Mouse (Mus musculus): ENCODE results near the gene Gnaq. TPM values are rescaled to one million over a fixed set of nuclear protein-coding genes. Genes with fewer than 3 reads are reported as not detected.

Gnaq gene
- polyA plus RNA-seq, 1 experiment from 2014 or later: 96.9 TPM

- H3K27me3 ChIP-seq: no peaks in the 10 kb centered on the region
- H3K4me1 ChIP-seq: no peaks in the 10 kb centered on the region
- H3K4me2 ChIP-seq (replicated peaks): no peak overlapping the region
- no peak overlapping the region for H3K27ac ChIP-seq (replicated peaks)
- H3K36me3 ChIP-seq: no peaks in the 10 kb centered on the region
- H3K9ac ChIP-seq (replicated peaks): no peak overlapping the region
- no peak overlapping the region for H3K4me3 ChIP-seq
- 80% methylated on average over 7 of the region's 7 CpGs for WGBS
- no peak; the same call in 1 of the 2 replicates for ATAC-seq (replicated peaks)
- H3K9me3 ChIP-seq: no peaks in the 10 kb centered on the region
These were observed 168.7 kb downstream of the Gnaq start for GRCm38 (mm10) chr19:16301336-16301735.

- no peak overlapping the region for H3K27ac ChIP-seq (replicated peaks)
- H3K27me3 ChIP-seq: no peaks in the 10 kb centered on the region
- no peaks in the 10 kb centered on the region for H3K36me3 ChIP-seq
- 0 out of 2 replicates have a peak, but pooled peaks cover 5% of the 10 kb centered on the region for H3K4me1 ChIP-seq
- no peaks in the 10 kb centered on the region for H3K9me3 ChIP-seq
- no peak overlapping the region for H3K9ac ChIP-seq (replicated peaks)
- no peak for ATAC-seq (replicated peaks)
- H3K4me3 ChIP-seq: no peak overlapping the region
- no peak overlapping the region for H3K4me2 ChIP-seq (replicated peaks)
These were observed 176.4 kb downstream of the Gnaq start for GRCm38 (mm10) chr19:16309031-16309430.

DNA sequence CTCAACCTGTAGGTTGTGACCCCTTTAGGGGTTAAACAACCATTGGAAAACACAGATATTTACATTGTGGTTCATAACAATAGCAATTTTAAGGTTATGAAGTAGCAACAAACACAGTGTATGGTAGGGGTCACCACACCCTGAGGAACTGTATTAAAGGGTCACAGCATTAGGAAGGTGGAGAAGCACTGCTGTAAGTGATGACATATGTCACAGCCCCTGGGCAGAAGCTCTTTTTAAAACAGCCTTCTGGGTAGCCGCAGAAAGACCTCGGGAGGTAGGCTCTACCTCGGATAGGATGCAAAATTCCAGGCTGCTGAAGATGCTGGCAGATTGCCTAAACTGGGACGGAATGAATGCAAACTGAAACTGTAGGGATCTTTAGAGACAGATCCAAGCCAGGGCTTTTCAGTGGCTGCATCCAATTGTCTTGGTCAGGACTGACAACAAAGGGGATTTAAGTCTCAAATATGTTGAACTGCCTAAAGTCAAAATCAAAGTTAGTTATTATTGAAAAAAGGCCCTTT lies 181.7 kb downstream of the Gnaq start:
- H3K27me3 ChIP-seq: no peaks in the 10 kb centered on the region
- ATAC-seq (replicated peaks): peak; percentile 58; the same call in 1 of the 2 replicates
- peaks cover 9% of the 10 kb centered on the region for H3K4me1 ChIP-seq
- H3K9ac ChIP-seq (replicated peaks): no peak overlapping the region
- no peaks in the 10 kb centered on the region for H3K36me3 ChIP-seq
- H3K4me2 ChIP-seq (replicated peaks): no peak overlapping the region
- H3K4me3 ChIP-seq: no peak overlapping the region
- no peak overlapping the region for H3K27ac ChIP-seq (replicated peaks)
- no peaks in the 10 kb centered on the region for H3K9me3 ChIP-seq
- 15% methylated on average over 4 of the region's 4 CpGs for WGBS

DNA sequence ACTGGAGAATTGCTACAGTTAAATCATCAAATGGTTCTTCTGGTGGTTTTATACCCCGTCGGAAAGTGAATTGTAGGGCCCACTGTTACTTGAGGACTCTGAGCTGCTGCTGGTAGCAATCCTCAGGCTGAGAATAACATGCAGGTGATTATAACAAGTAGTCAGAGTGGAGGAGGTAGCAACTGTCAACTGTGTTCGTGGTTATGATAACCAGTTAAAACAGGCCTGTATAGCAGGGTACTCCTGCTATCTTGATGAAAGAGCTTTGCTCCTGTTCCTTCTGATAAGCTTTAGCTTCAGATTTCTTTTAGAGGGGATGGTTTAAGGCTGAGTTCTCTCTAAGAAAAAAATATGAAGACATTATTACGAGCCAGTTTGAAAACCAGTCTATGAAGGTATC lies 182.9 kb downstream of the Gnaq start:
- ATAC-seq (replicated peaks): no peak
- 94% methylated on average over 4 of the region's 4 CpGs for whole genome bisulfite sequencing

GRCm38 (mm10) chr19:16318128-16318811 lies 185.6 kb downstream of the Gnaq start:
- no peak overlapping the region for H3K27ac ChIP-seq (replicated peaks)
- WGBS: 81% methylated on average over 14 of the region's 14 CpGs
- no peaks in the 10 kb centered on the region for H3K36me3 ChIP-seq
- no peaks in the 10 kb centered on the region for H3K27me3 ChIP-seq
- H3K9ac ChIP-seq (replicated peaks): no peak overlapping the region
- H3K4me1 ChIP-seq: peaks cover 9% of the 10 kb centered on the region
- H3K4me3 ChIP-seq: no peak overlapping the region
- H3K9me3 ChIP-seq: no peaks in the 10 kb centered on the region
- H3K4me2 ChIP-seq (replicated peaks): no peak overlapping the region
- ATAC-seq (replicated peaks): no peak

More for the DNA sequence above, 182.9 kb downstream of the Gnaq start:
- H3K4me3 ChIP-seq: no peak overlapping the region
- H3K4me2 ChIP-seq (replicated peaks): no peak overlapping the region
- no peak overlapping the region for H3K9ac ChIP-seq (replicated peaks)
- peaks cover 9% of the 10 kb centered on the region for H3K4me1 ChIP-seq
- H3K27me3 ChIP-seq: no peaks in the 10 kb centered on the region
- H3K27ac ChIP-seq (replicated peaks): no peak overlapping the region
- no peaks in the 10 kb centered on the region for H3K9me3 ChIP-seq
- no peaks in the 10 kb centered on the region for H3K36me3 ChIP-seq

DNA sequence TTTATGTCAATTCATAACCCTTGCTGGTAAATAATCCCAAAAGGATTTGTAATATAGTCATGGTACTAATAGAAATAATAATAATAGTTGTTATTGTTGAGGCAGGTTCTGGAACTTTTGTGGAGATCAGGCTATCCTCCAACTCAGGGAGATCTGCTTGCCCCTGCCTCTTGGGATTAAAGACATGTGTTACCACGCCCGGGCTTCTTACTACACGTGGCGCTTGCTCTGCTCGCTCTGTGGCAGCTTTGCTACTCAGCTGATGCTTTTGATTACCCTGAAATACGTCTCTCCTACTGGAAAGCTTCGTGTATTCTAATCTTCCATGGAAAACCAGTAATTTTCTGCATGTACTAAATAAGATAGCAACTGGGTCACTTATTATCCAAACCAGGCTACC lies 187.4 kb downstream of the Gnaq start:
- Histone ChIP-seq H3K27me3 (no peaks in the 10 kb centered on the region), H3K4me2 (replicated peaks) (no peak overlapping the region), H3K9me3 (no peaks in the 10 kb centered on the region), H3K27ac (replicated peaks) (no peak overlapping the region), H3K4me1 (0 out of 2 replicates have a peak, but pooled peaks cover 3% of the 10 kb centered on the region), H3K9ac (replicated peaks) (no peak overlapping the region), H3K4me3 (no peak overlapping the region), H3K36me3 (no peaks in the 10 kb centered on the region)
- 82% methylated on average over 7 of the region's 7 CpGs for WGBS
- ATAC-seq (replicated peaks): no peak

GRCm38 (mm10) chr19:16322986-16323385 lies 190.4 kb downstream of the Gnaq start:
- no peak for ATAC-seq (replicated peaks)
- no peak overlapping the region for H3K4me2 ChIP-seq (replicated peaks)
- no peak overlapping the region for H3K9ac ChIP-seq (replicated peaks)
- no peaks in the 10 kb centered on the region for H3K36me3 ChIP-seq
- peaks cover 22% of the 10 kb centered on the region for H3K4me1 ChIP-seq
- no peaks in the 10 kb centered on the region for H3K9me3 ChIP-seq
- WGBS: 92% methylated on average over 6 of the region's 6 CpGs
- no peaks in the 10 kb centered on the region for H3K27me3 ChIP-seq
- no peak overlapping the region for H3K4me3 ChIP-seq
- no peak overlapping the region for H3K27ac ChIP-seq (replicated peaks)

- H3K27ac ChIP-seq (replicated peaks): no peak overlapping the region
- no peak overlapping the region for H3K9ac ChIP-seq (replicated peaks)
- 90% methylated on average over 3 of the region's 3 CpGs for WGBS
- H3K4me1 ChIP-seq: peaks cover 34% of the 10 kb centered on the region
- no peak overlapping the region for H3K4me3 ChIP-seq
- H3K4me2 ChIP-seq (replicated peaks): no peak overlapping the region
- no peaks in the 10 kb centered on the region for H3K36me3 ChIP-seq
- no peaks in the 10 kb centered on the region for H3K9me3 ChIP-seq
- H3K27me3 ChIP-seq: no peaks in the 10 kb centered on the region
- no peak for ATAC-seq (replicated peaks)
These were observed 191.6 kb downstream of the Gnaq start for GRCm38 (mm10) chr19:16324239-16324638.

DNA sequence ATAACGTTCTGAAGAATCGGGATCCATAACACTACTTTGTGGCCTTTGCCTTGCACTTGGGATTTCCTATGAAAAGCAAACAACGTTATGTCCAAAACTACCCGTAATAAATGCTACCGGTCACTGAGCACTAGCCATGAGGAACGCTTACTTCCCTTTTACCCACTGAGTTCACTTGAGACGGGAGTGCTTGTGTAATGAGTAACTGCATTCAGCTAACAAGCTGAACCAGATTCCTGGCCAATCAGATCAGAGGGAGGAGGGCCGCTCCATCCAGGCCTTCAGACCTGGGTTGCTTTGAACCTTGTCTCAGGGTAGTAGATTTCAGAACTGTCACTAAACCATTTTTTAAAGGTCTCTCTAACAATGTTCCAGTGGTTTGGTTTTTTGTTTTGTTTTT lies 193.3 kb downstream of the Gnaq start:
- Histone ChIP-seq H3K27me3 (no peaks in the 10 kb centered on the region), H3K9me3 (no peaks in the 10 kb centered on the region), H3K27ac (replicated peaks) (no peak overlapping the region), H3K4me3 (no peak overlapping the region), H3K9ac (replicated peaks) (no peak overlapping the region), H3K36me3 (no peaks in the 10 kb centered on the region), H3K4me2 (replicated peaks) (no peak overlapping the region), H3K4me1 (peaks cover 34% of the 10 kb centered on the region)
- 55% methylated on average over 8 of the region's 8 CpGs for WGBS
- no peak for ATAC-seq (replicated peaks)

DNA sequence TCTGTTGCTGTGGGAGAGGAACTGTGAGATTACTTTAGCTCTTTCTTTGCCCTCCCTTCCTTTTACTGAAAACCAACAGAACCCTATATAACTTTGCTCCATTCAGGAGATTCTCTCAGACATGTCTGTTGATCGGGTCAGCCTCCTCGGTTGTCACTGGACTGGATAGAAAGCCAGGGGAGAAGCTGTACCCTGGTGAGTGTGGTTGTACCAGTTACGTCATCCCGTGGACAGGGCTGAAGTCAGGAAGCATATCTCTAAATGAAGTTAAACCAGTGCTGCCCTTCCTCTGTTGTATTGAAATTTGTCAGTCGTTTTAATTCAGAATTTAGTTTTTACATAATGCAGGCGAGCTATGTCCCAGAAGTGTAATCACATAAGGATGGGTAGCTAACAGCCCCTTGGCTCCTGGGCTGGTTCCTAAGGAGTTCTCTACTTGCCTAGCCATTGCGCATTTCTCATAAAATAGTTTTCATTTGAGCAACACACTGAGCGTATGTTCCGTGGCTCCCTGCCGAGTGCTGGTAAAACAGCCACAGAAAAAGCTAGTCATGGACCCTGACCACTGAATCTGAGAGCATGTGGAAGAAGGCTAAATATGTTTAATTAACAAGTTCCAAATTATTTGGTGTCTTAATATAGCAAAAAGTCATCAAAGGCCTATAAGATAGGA lies 194.9 kb downstream of the Gnaq start:
- Histone ChIP-seq H3K27me3 (no peaks in the 10 kb centered on the region), H3K4me1 (peaks cover 34% of the 10 kb centered on the region), H3K9ac (replicated peaks) (no peak overlapping the region), H3K27ac (replicated peaks) (peak overlapping the region; percentile 42; the same call in 1 of the 2 replicates), H3K36me3 (no peaks in the 10 kb centered on the region), H3K4me3 (no peak overlapping the region), H3K4me2 (replicated peaks) (peak overlapping the region; percentile 10; the same call in 1 of the 2 replicates), H3K9me3 (no peaks in the 10 kb centered on the region)
- WGBS: 43% methylated on average over 10 of the region's 10 CpGs
- peak; percentile 32 for ATAC-seq (replicated peaks)

GRCm38 (mm10) chr19:16328074-16328850 lies 195.6 kb downstream of the Gnaq start:
- Histone ChIP-seq H3K4me1 (peaks cover 34% of the 10 kb centered on the region), H3K9me3 (no peaks in the 10 kb centered on the region), H3K36me3 (0 out of 2 replicates have a peak, but pooled peaks cover 2% of the 10 kb centered on the region), H3K4me3 (no peak overlapping the region), H3K9ac (replicated peaks) (no peak overlapping the region), H3K27me3 (no peaks in the 10 kb centered on the region), H3K27ac (replicated peaks) (peak overlapping the region; percentile 74), H3K4me2 (replicated peaks) (peak overlapping the region; percentile 10; the same call in 1 of the 2 replicates)
- peak; percentile 64 for ATAC-seq (replicated peaks)
- WGBS: 12% methylated on average over 7 of the region's 7 CpGs

DNA sequence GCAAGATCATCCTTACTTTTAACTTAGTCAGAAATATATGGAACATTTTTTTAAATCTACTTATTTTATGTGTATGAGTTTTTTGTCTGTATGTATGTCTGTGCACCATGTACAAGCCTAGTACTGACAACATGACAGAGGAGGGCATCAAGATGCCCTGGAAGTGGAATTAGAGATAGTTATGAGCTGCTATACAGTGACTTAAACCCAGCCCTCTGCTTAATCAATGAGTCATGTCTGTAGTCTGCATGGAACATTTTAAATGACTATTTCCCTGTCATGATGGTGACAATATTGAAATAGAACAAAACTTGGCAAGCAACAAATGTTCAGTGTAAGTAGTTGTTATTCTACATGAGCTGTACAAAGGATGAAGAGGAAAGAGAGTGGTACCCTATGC lies 196.4 kb downstream of the Gnaq start:
- peaks cover 34% of the 10 kb centered on the region for H3K4me1 ChIP-seq
- 0 out of 2 replicates have a peak, but pooled peaks cover 6% of the 10 kb centered on the region for H3K36me3 ChIP-seq
- H3K4me2 ChIP-seq (replicated peaks): no peak overlapping the region
- H3K27ac ChIP-seq (replicated peaks): peak overlapping the region; percentile 74; the same call in 1 of the 2 replicates
- no peaks in the 10 kb centered on the region for H3K9me3 ChIP-seq
- ATAC-seq (replicated peaks): no peak
- no peaks in the 10 kb centered on the region for H3K27me3 ChIP-seq
- no peak overlapping the region for H3K9ac ChIP-seq (replicated peaks)
- no peak overlapping the region for H3K4me3 ChIP-seq

Measured in forebrain, embryonic 15.5 days (tissue).